Mouse (Mus musculus): ENCODE results near the gene Orc3. TPM values are rescaled to one million over a fixed set of nuclear protein-coding genes. Genes with fewer than 3 reads are reported as not detected.

Gene Orc3
- polyA plus RNA-seq, 1 experiment from 2014 or later = 77.5 TPM

GRCm38 (mm10) chr4:34637851-34638250, 23.1 kb upstream of the Orc3 start:
- Histone ChIP-seq H3K9me3 (replicated peaks; ENCODE audit: control insufficient read depth, low read length) (no peaks in the 10 kb centered on the region), H3K27me3 (ENCODE audit: control insufficient read depth, insufficient read depth, low read length) (no peaks in the 10 kb centered on the region), H3K27ac (ENCODE audit: low read length) (no peak overlapping the region), H3K9ac (ENCODE audit: low read length) (no peak overlapping the region), H3K36me3 (ENCODE audit: control insufficient read depth, insufficient read depth, low read length) (peaks cover 11% of the 10 kb centered on the region; the same call in 1 of the 2 replicates), H3K4me2 (ENCODE audit: low read depth, low read length) (no peak overlapping the region), H3K4me1 (ENCODE audit: control insufficient read depth, insufficient read depth, low read length) (no peaks in the 10 kb centered on the region), H3K4me3 (replicated peaks; ENCODE audit: low read length) (no peak overlapping the region)
- ATAC-seq (ENCODE audit: insufficient read depth, low FRiP score) = no peak
- 84% methylated on average over 4 of the region's 4 CpGs for WGBS

DNA sequence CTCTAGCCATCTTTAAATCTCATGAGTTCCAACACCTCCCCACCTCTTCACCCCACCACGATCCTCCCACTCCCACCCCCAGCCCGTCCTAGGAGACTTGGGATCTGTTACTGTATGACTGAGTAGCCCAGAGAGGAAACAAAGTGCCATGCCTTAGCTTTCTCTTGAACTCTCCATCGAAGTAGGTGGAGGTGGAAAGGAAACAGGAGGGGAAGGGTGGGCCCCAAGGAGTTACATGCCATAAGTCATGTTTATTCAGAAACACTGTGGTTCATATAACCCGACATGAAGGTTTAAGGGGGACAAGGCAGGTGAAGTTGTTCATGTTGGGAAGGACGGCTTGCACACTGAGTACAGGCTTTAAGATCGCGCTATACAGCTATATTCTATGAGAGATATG, 22.6 kb upstream of the Orc3 start:
- H3K4me2 ChIP-seq (ENCODE audit: low read depth, low read length) = no peak overlapping the region
- H3K4me1 ChIP-seq (ENCODE audit: control insufficient read depth, insufficient read depth, low read length) = no peaks in the 10 kb centered on the region
- H3K9ac ChIP-seq (ENCODE audit: low read length) = no peak overlapping the region
- no peaks in the 10 kb centered on the region for H3K27me3 ChIP-seq (ENCODE audit: control insufficient read depth, insufficient read depth, low read length)
- H3K9me3 ChIP-seq (replicated peaks; ENCODE audit: control insufficient read depth, low read length) = no peaks in the 10 kb centered on the region
- WGBS = 86% methylated on average over 7 of the region's 7 CpGs
- no peak overlapping the region for H3K4me3 ChIP-seq (replicated peaks; ENCODE audit: low read length)
- no peak for ATAC-seq (ENCODE audit: insufficient read depth, low FRiP score)
- peaks cover 11% of the 10 kb centered on the region; the same call in 1 of the 2 replicates for H3K36me3 ChIP-seq (ENCODE audit: control insufficient read depth, insufficient read depth, low read length)
- H3K27ac ChIP-seq (ENCODE audit: low read length) = no peak overlapping the region

DNA sequence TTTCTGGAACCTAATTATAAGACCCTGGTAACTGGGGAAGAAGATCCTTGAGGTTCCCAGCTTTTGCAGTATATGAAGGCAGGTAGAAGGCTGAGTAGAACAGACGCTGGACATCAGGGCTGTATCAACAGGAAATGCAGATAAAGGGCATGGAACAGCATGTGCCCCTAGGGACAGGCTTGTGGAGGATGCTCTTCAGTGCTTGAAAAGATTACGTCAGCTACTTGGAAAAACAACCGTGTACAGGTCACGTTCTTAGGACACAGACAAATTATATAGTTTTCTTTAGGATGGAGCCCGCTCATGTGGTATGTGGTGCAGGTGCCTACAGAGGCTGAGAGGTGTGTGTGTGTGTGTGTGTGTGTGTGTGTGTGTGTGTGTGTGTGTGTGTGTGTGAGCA, 21.3 kb upstream of the Orc3 start:
- Histone ChIP-seq H3K27me3 (ENCODE audit: control insufficient read depth, insufficient read depth, low read length) (no peaks in the 10 kb centered on the region), H3K9me3 (replicated peaks; ENCODE audit: control insufficient read depth, low read length) (no peaks in the 10 kb centered on the region), H3K36me3 (ENCODE audit: control insufficient read depth, insufficient read depth, low read length) (peaks cover 13% of the 10 kb centered on the region; the same call in 1 of the 2 replicates), H3K4me1 (ENCODE audit: control insufficient read depth, insufficient read depth, low read length) (no peaks in the 10 kb centered on the region), H3K4me3 (replicated peaks; ENCODE audit: low read length) (no peak overlapping the region), H3K27ac (ENCODE audit: low read length) (no peak overlapping the region), H3K4me2 (ENCODE audit: low read depth, low read length) (no peak overlapping the region), H3K9ac (ENCODE audit: low read length) (no peak overlapping the region)
- 79% methylated on average over 5 of the region's 5 CpGs for WGBS
- ATAC-seq (ENCODE audit: insufficient read depth, low FRiP score) = no peak

DNA sequence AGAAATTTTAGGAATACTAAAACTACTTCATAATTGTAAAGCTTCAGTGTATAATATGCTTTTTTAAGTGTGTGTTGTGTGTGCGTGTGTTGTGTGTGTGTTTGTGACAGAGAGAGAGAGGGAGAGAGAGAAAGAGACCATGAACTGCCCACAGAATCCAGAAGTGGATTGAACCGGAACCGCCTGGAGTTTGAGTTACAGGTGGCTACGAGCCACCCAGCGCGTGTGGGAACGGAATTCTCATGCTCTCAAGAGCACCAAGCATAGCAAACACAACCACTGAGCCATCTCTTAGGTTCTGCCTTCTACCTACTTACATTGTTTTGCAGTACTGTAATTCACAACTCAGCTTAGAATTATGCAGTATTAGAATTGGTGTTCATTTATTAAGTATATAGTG, 19.4 kb upstream of the Orc3 start:
- no peaks in the 10 kb centered on the region for H3K4me1 ChIP-seq (ENCODE audit: control insufficient read depth, insufficient read depth, low read length)

DNA sequence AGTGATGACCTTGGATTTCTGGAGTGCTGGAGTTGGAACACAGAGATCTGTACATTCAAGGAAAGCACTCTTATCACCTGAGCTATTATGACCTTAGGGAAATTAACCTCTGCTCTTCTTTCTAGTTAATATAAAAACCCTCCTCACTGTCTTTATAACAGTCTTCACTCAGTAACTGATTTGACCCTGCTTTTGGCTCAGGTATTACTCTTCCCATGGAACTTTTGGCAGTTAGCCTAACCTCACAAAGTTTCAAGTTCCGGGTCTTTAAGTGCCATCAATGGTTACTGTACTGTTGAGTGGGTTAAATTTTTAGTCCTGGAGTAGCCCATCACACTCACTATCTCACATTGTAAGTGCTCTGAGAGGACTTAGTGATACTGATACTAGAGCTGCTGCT, 15.2 kb upstream of the Orc3 start:
- H3K9me3 ChIP-seq (replicated peaks; ENCODE audit: control insufficient read depth, low read length) = no peaks in the 10 kb centered on the region
- WGBS = 87% methylated on average over 1 of the region's 1 CpGs
- no peaks in the 10 kb centered on the region for H3K27me3 ChIP-seq (ENCODE audit: control insufficient read depth, insufficient read depth, low read length)
- H3K27ac ChIP-seq (ENCODE audit: low read length) = no peak overlapping the region
- H3K4me3 ChIP-seq (replicated peaks; ENCODE audit: low read length) = no peak overlapping the region
- no peak for ATAC-seq (ENCODE audit: insufficient read depth, low FRiP score)
- no peaks in the 10 kb centered on the region for H3K4me1 ChIP-seq (ENCODE audit: control insufficient read depth, insufficient read depth, low read length)
- H3K36me3 ChIP-seq (ENCODE audit: control insufficient read depth, insufficient read depth, low read length) = peaks cover 4% of the 10 kb centered on the region; the same call in 1 of the 2 replicates
- H3K9ac ChIP-seq (ENCODE audit: low read length) = no peak overlapping the region
- H3K4me2 ChIP-seq (ENCODE audit: low read depth, low read length) = no peak overlapping the region

More for the DNA sequence above, 19.4 kb upstream of the Orc3 start:
- Histone ChIP-seq H3K4me3 (replicated peaks; ENCODE audit: low read length) (no peak overlapping the region), H3K4me2 (ENCODE audit: low read depth, low read length) (no peak overlapping the region), H3K27me3 (ENCODE audit: control insufficient read depth, insufficient read depth, low read length) (no peaks in the 10 kb centered on the region), H3K9ac (ENCODE audit: low read length) (no peak overlapping the region), H3K27ac (ENCODE audit: low read length) (no peak overlapping the region), H3K9me3 (replicated peaks; ENCODE audit: control insufficient read depth, low read length) (no peaks in the 10 kb centered on the region), H3K36me3 (ENCODE audit: control insufficient read depth, insufficient read depth, low read length) (0 out of 2 replicates have a peak, but pooled peaks cover 2% of the 10 kb centered on the region)
- no peak for ATAC-seq (ENCODE audit: insufficient read depth, low FRiP score)
- 96% methylated on average over 7 of the region's 7 CpGs for WGBS

DNA sequence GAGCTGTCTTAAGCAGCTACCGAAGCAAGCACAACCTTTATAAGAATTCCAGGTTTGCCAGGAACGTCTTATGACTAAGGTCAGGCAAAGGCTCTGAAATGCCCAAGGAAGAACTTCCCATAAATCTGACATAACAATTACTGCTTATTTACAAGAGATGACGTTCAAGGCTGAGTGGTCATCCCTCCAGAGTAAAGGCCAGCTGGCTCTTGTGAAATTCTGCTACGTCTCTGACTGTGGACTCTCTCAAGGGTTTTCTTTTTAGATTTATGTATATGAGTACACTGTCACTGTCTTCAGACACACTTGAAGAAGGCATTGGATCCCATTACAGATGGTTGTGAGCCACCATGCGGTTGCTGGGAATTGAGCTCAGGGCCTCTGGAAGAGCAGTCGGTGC, 11.7 kb upstream of the Orc3 start:
- peaks cover 4% of the 10 kb centered on the region for H3K36me3 ChIP-seq (ENCODE audit: control insufficient read depth, insufficient read depth, low read length)
- WGBS = 86% methylated on average over 6 of the region's 6 CpGs

DNA sequence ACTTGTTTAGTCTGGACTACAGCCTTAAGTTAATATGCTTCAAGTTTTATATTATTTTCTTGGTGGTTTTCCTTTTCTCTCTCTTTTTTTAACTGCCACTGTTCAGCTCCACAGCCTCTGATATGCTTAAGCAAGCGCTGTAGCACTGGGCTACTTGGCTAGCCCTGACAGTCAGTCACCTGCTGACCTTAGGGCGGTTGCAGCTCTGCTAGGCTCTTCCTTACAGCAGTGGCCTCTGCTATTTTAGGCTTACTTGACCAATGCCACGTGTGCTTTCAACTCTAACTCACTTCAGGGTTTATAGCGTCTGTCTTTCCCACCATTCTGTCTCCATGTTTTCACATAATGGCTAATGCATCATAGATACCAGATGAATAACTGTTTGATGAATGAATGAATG, 10.8 kb upstream of the Orc3 start:
- Histone ChIP-seq H3K36me3 (ENCODE audit: control insufficient read depth, insufficient read depth, low read length) (peaks cover 4% of the 10 kb centered on the region), H3K4me1 (ENCODE audit: control insufficient read depth, insufficient read depth, low read length) (no peaks in the 10 kb centered on the region)
- ATAC-seq (ENCODE audit: insufficient read depth, low FRiP score) = no peak

More for the DNA sequence above, 11.7 kb upstream of the Orc3 start:
- Histone ChIP-seq H3K27me3 (ENCODE audit: control insufficient read depth, insufficient read depth, low read length) (no peaks in the 10 kb centered on the region), H3K9ac (ENCODE audit: low read length) (no peak overlapping the region), H3K4me2 (ENCODE audit: low read depth, low read length) (no peak overlapping the region), H3K27ac (ENCODE audit: low read length) (no peak overlapping the region), H3K4me3 (replicated peaks; ENCODE audit: low read length) (no peak overlapping the region), H3K9me3 (replicated peaks; ENCODE audit: control insufficient read depth, low read length) (no peaks in the 10 kb centered on the region), H3K4me1 (ENCODE audit: control insufficient read depth, insufficient read depth, low read length) (no peaks in the 10 kb centered on the region)
- no peak for ATAC-seq (ENCODE audit: insufficient read depth, low FRiP score)

GRCm38 (mm10) chr4:34616146-34616545, 1.4 kb upstream of the Orc3 start:
- peak overlapping the region; percentile 78 for H3K4me3 ChIP-seq (replicated peaks; ENCODE audit: low read length)
- peak overlapping the region; percentile 87 for H3K9ac ChIP-seq (ENCODE audit: low read length)

More for the DNA sequence above, 10.8 kb upstream of the Orc3 start:
- Histone ChIP-seq H3K4me3 (replicated peaks; ENCODE audit: low read length) (no peak overlapping the region), H3K9ac (ENCODE audit: low read length) (no peak overlapping the region), H3K9me3 (replicated peaks; ENCODE audit: control insufficient read depth, low read length) (no peaks in the 10 kb centered on the region), H3K4me2 (ENCODE audit: low read depth, low read length) (no peak overlapping the region), H3K27ac (ENCODE audit: low read length) (no peak overlapping the region), H3K27me3 (ENCODE audit: control insufficient read depth, insufficient read depth, low read length) (no peaks in the 10 kb centered on the region)
- WGBS = 91% methylated on average over 4 of the region's 4 CpGs

DNA sequence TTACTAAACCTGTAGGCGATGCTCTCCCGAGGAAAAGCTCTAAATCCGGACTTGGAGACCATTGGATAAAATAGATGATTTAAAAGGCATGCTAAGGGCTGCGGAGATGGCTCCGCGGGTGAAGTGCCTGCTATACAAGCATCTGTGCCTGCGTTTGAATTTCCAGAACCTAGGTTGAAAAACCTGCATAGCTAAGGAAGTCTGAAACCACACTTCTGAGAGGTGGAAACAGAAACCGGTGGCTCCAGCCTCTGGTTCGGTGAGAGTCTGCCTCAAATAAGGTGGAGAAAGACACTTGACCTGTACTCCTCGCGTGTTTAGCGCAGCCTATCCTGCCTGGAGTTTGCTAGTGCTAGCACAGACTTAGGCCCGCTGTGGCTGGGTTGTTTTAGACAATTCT, 559 bp upstream of the Orc3 start:
- Histone ChIP-seq H3K4me3 (replicated peaks; ENCODE audit: low read length) (peak overlapping the region; percentile 78), H3K9ac (ENCODE audit: low read length) (peak overlapping the region; percentile 87), H3K27me3 (ENCODE audit: control insufficient read depth, insufficient read depth, low read length) (no peaks in the 10 kb centered on the region), H3K4me1 (ENCODE audit: control insufficient read depth, insufficient read depth, low read length) (peaks cover 20% of the 10 kb centered on the region), H3K36me3 (ENCODE audit: control insufficient read depth, insufficient read depth, low read length) (no peaks in the 10 kb centered on the region), H3K9me3 (replicated peaks; ENCODE audit: control insufficient read depth, low read length) (no peaks in the 10 kb centered on the region), H3K4me2 (ENCODE audit: low read depth, low read length) (peak overlapping the region; percentile 92), H3K27ac (ENCODE audit: low read length) (peak overlapping the region; percentile 56; the same call in 1 of the 2 replicates)
- ATAC-seq (ENCODE audit: insufficient read depth, low FRiP score) = no peak
- WGBS = 2% methylated on average over 13 of the region's 13 CpGs

More at GRCm38 (mm10) chr4:34616146-34616545, 1.4 kb upstream of the Orc3 start:
- H3K27ac ChIP-seq (ENCODE audit: low read length) = no peak overlapping the region
- no peaks in the 10 kb centered on the region for H3K27me3 ChIP-seq (ENCODE audit: control insufficient read depth, insufficient read depth, low read length)
- WGBS = 64% methylated on average over 8 of the region's 8 CpGs
- no peaks in the 10 kb centered on the region for H3K36me3 ChIP-seq (ENCODE audit: control insufficient read depth, insufficient read depth, low read length)
- ATAC-seq (ENCODE audit: insufficient read depth, low FRiP score) = no peak
- peaks cover 20% of the 10 kb centered on the region for H3K4me1 ChIP-seq (ENCODE audit: control insufficient read depth, insufficient read depth, low read length)
- H3K9me3 ChIP-seq (replicated peaks; ENCODE audit: control insufficient read depth, low read length) = no peaks in the 10 kb centered on the region
- H3K4me2 ChIP-seq (ENCODE audit: low read depth, low read length) = peak overlapping the region; percentile 92

Measured in stomach, embryonic 16.5 days (tissue).